Mouse (Mus musculus) bone marrow, adult 2 months (tissue): Measurements from ENCODE around the gene Gm7102. TPM values are rescaled to one million over a fixed set of nuclear protein-coding genes. Genes with fewer than 3 reads are reported as not detected.
A peak's percentile ranks its signal among the peaks of the same experiment; 100 is the strongest.
"Not testable (repeated sequence)": the region's sequence is repeated elsewhere in the genome, so short reads cannot be mapped to it uniquely, and the experiment has no call there.

ENCODE experiments used
- H3K27ac ChIP-seq: fragments of 200-500 bp; 2 replicates; pipeline ENCODE4 v1.5.1; 2012; ENCODE audit warnings: low read depth, mild to moderate bottlenecking, control low read depth, inconsistent platforms, low read length; ENCODE audit not compliant: control insufficient read depth, poor library complexity, insufficient read depth
- H3K4me1 ChIP-seq: fragments of 200-500 bp; 2 replicates; pipeline ENCODE4 v1.6.1; 2011; ENCODE audit warnings: low read length; ENCODE audit not compliant: control insufficient read depth, insufficient read depth
- H3K4me3 ChIP-seq: fragments of 200-500 bp; replicated peaks from 2 replicates; pipeline ENCODE3; 2011; ENCODE audit warnings: mild to moderate bottlenecking, low read depth, low read length, control low read depth; ENCODE audit not compliant: control insufficient read depth
- CTCF ChIP-seq: fragments of 200-500 bp; IDR thresholded peaks from 2 replicates; pipeline ENCODE4 v1.5.1; 2011; ENCODE audit warnings: low read length, control low read depth; ENCODE audit not compliant: control insufficient read depth, insufficient read depth
- POLR2A ChIP-seq: fragments of 200-500 bp; IDR thresholded peaks from 2 replicates; pipeline ENCODE4 v1.6.1; 2011; ENCODE audit warnings: low read depth, mild to moderate bottlenecking, control low read depth, low read length, borderline replicate concordance; ENCODE audit not compliant: control insufficient read depth
- WGBS: fragments of 180-500 bp; shearing (Covaris S2); methylation state at CpG from one replicate; pipeline ENCODE4 v1.1.7; 2018; 5-methylcytosine and 5-hydroxymethylcytosine counted together
- polyA plus RNA-seq: library from polyadenylated mRNA; stranded (reverse); fragments of >200 nt; gene quantifications from 2 replicates; pipeline ENCODE4 v1.2.4, GENCODE M21; 2011; ENCODE audit warnings: low replicate concordance; ENCODE audit not compliant: missing spikeins, insufficient read depth, insufficient read length

The Gm7102 gene
- not detected in 2 replicates for polyA plus RNA-seq

DNA sequence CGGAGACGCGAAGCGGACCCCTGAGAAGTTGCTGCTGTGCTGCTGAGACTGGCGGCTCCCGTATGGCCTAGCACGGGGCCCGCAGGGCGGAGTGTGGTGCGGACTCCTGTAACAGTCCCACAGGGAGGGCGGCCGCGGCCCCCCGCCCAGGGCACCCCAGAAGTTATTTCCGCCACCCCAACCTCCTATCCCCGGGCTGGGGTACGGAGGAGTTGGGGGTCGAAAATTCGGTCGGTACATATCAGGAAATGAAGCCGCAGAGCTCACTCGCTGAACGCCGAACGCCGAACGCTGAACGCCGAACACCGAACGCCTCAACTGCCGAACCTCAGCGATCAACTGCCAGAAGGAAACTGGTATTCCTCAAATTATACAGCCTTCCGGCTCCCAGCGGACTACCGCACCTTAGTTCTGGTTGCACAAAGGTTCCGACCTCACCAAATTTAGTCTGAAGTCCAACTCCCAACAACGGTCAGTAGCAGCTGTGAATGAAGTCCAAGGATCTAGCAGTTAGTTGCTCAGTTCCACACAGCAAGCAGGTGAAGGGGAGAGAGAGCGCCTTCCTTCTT, at the start of gene Gm7102:
Gene Gm7102 (minus strand): TSS at position 554 of the 569 bp plus-strand sequence.
- Histone ChIP-seq H3K27ac (no peak within 1 kb of the TSS), H3K4me1 (no peaks in the 10 kb centered on the region), H3K4me3 (no peak within 1 kb of the TSS)
- TF ChIP-seq POLR2A, result no peak
- TF ChIP-seq CTCF, result no peak
- WGBS, result 46% methylated on average over 39 of the region's 39 CpGs

GRCm38 (mm10) chr19:61224678-61225525, 48.8 kb upstream of the Gm7102 start:
- WGBS, result 67% methylated on average over 53 of the region's 53 CpGs
- peaks cover 5% of the 10 kb centered on the region for H3K4me1 ChIP-seq
- TF ChIP-seq POLR2A (peak; percentile 6; the same call in 1 of the 2 replicates), CTCF (no peak)
- H3K4me3 ChIP-seq, result no peak overlapping the region
- no peak overlapping the region for H3K27ac ChIP-seq

GRCm38 (mm10) chr19:61223706-61224328, 47.7 kb upstream of the Gm7102 start:
- peaks cover 5% of the 10 kb centered on the region for H3K4me1 ChIP-seq
- 82% methylated on average over 6 of the region's 6 CpGs for WGBS
- H3K4me3 ChIP-seq, result no peak overlapping the region
- H3K27ac ChIP-seq, result no peak overlapping the region
- TF ChIP-seq CTCF (no peak), POLR2A (no peak)

- not testable (repeated sequence) for H3K4me1 ChIP-seq, H3K4me3 ChIP-seq, H3K27ac ChIP-seq
- 62% methylated on average over 6 of the region's 6 CpGs for WGBS
These were observed 31.4 kb upstream of the Gm7102 start for GRCm38 (mm10) chr19:61207506-61207905.

DNA sequence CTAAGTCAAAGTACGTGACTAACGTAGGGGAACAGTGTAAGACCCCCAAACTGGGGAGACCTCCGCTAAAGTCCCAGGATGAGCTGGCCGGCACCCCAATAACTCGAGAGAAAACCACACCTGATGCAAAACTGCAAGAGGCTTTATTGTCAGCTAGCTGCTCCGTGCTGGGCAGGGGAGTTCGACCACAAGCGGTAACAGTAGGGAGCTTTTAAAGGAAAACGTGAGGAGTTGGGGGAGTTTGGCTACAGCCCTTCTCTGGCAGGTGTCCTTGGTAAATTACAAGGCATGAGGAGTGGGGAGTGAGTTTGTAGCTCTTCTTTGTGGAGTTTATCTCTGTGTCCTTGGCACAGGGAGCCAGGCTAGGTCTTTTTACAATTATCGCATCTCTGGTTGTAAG, 23.7 kb upstream of the Gm7102 start:
- H3K4me3 ChIP-seq, result peak overlapping the region; percentile 80
- no peak for TF ChIP-seq POLR2A
- no peak for TF ChIP-seq CTCF
- WGBS, result 6% methylated on average over 10 of the region's 10 CpGs
- H3K4me1 ChIP-seq, result no peaks in the 10 kb centered on the region
- H3K27ac ChIP-seq, result no peak overlapping the region

- TF ChIP-seq CTCF, result no peak; the same call in 1 of the 2 replicates
- TF ChIP-seq POLR2A, result no peak
- 14% methylated on average over 13 of the region's 13 CpGs for WGBS
- H3K27ac ChIP-seq, result no peak overlapping the region
- no peaks in the 10 kb centered on the region for H3K4me1 ChIP-seq
- peak overlapping the region; percentile 80 for H3K4me3 ChIP-seq
These were observed 23.2 kb upstream of the Gm7102 start for GRCm38 (mm10) chr19:61199316-61199715.

GRCm38 (mm10) chr19:61183590-61183989, 7.5 kb upstream of the Gm7102 start, which contains the start of gene Gm6020:
Gene Gm6020 (plus strand): TSS chr19:61183890.
- H3K27ac ChIP-seq, H3K4me3 ChIP-seq, H3K4me1 ChIP-seq: not testable (repeated sequence)
- WGBS, result 80% methylated on average over 2 of the region's 2 CpGs

DNA sequence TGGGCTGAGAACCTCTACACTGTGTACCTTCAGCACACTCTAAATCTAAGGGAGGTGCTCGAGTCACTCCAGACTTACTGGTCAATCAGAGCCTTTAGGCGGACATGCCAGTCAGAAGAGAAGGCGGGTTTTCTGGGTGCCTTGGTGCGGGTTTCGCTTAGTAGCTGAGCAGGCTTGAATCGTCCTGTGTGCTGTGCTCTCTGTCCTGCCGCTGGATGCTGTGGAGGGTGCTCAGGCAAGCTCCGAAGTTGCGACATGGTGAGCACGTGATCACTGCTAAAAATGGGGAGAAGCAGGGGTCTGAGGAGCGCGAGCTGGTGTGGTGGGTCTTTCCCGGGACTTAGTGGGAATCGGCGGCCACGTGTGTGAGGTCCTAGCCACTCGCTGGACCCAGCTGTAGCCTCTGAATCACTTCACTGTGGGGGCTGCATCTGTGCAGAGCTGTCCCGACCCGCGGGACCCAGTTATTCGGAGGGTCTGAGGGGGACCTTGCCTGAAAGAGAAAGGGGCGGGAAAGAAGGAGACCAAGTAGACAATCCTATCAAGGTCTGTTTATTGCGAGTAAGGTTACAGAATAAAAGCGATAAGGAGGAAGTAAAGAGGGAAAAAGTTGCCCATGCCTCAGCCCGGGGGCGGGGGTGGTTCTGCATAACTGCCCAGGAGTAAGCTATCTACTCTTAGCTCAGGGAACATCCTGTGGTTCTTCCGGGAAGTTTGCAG, 24.2 kb downstream of the Gm7102 start:
- TF ChIP-seq POLR2A (no peak), CTCF (no peak)
- no peaks in the 10 kb centered on the region for H3K4me1 ChIP-seq
- H3K4me3 ChIP-seq, result peak overlapping the region; percentile 46
- H3K27ac ChIP-seq, result no peak overlapping the region
- under 1% methylated on average over 27 of the region's 27 CpGs for WGBS
